Mouse (Mus musculus) lung, adult 2 months (tissue): ENCODE data around the gene Nme4.

Experiments used
- CTCF ChIP-seq: fragments of 200-500 bp; IDR thresholded peaks from 2 replicates; pipeline ENCODE4 v1.5.1; 2011; ENCODE audit warnings: mild to moderate bottlenecking, low read length, control low read depth; ENCODE audit not compliant: insufficient read depth
- POLR2A ChIP-seq: fragments of 200-500 bp; IDR thresholded peaks from 2 replicates; pipeline ENCODE4 v1.6.1; 2011; ENCODE audit warnings: low read depth, mild to moderate bottlenecking, control low read depth, low read length, borderline replicate concordance; ENCODE audit errors: extremely low read depth

DNA sequence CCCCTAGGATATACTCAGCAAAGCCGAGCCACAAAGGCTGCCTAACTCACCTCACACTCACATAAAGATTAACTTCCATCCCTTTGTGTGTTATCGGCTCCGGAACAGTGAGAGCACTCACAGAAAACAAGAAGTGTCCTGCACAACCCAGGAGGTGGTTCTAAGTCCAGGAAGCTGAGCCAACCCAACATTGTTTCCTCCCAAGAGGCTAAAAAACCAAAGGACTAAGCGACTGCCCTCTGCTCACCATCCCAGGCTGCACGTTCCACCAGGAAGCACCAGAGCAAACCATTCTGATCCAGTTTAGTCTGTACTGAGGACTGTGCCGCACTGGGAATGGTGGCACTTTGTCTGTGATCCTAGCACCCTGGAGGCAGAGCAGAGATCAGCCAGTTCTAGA is 30.5 kb downstream of the Nme4 start:
- TF ChIP-seq POLR2A (no peak), CTCF (no peak)
